Mouse (Mus musculus) MEL (cell line): ENCODE data around the gene Slc7a4.

ENCODE experiments used
- CTCF ChIP-seq, 3 experiments: IDR thresholded peaks in 2 of 3; conservative IDR thresholded peaks in 1 of 3; 2 replicates each; pipeline ENCODE4 v1.5.1; 2011 to 2012; ENCODE audit warnings: low read length in 3 of 3, low read depth in 2 of 3, mild to moderate bottlenecking in 2 of 3, improper control_type of control experiment in 1 of 3, inconsistent platforms in 1 of 3, mixed read lengths in 1 of 3, moderate library complexity in 1 of 3; ENCODE audit not compliant: control insufficient read depth in 1 of 3, insufficient read depth in 1 of 3, poor library complexity in 1 of 3, severe bottlenecking in 1 of 3
- EP300 ChIP-seq, 2 experiments: IDR thresholded peaks; 2 replicates each; pipeline ENCODE4 v1.6.1; 2011; ENCODE audit warnings: improper control_type of control experiment in 2 of 2, low read length in 2 of 2, low read depth in 1 of 2, mild to moderate bottlenecking in 1 of 2
- GABPA ChIP-seq: IDR thresholded peaks from 2 replicates; pipeline ENCODE4 v1.6.1; 2012; ENCODE audit warnings: low read depth, mild to moderate bottlenecking, inconsistent platforms, low read length, improper control_type of control experiment, moderate library complexity
- MYB ChIP-seq: IDR thresholded peaks from 2 replicates; pipeline ENCODE4 v1.6.1; 2011; ENCODE audit warnings: mild to moderate bottlenecking, low read depth, low read length, improper control_type of control experiment
- POLR2A ChIP-seq, 2 experiments: IDR thresholded peaks; 2 replicates each; pipeline ENCODE4 v1.6.1; 2011 to 2012; ENCODE audit warnings: low read length in 2 of 2, mild to moderate bottlenecking in 2 of 2, control low read depth in 1 of 2, improper control_type of control experiment in 1 of 2, low read depth in 1 of 2, moderate library complexity in 1 of 2; ENCODE audit not compliant: control insufficient read depth in 1 of 2, insufficient read depth in 1 of 2, poor library complexity in 1 of 2
- UBTF ChIP-seq: IDR thresholded peaks from 2 replicates; pipeline ENCODE4 v1.6.1; 2012; ENCODE audit warnings: low read depth, mild to moderate bottlenecking, inconsistent platforms, low read length, improper control_type of control experiment, moderate library complexity, borderline replicate concordance; ENCODE audit not compliant: insufficient read depth
- ZKSCAN1 ChIP-seq: IDR thresholded peaks from 2 replicates; pipeline ENCODE4 v1.6.1; 2012; ENCODE audit warnings: low read depth, mild to moderate bottlenecking, inconsistent platforms, low read length, improper control_type of control experiment, moderate library complexity

DNA sequence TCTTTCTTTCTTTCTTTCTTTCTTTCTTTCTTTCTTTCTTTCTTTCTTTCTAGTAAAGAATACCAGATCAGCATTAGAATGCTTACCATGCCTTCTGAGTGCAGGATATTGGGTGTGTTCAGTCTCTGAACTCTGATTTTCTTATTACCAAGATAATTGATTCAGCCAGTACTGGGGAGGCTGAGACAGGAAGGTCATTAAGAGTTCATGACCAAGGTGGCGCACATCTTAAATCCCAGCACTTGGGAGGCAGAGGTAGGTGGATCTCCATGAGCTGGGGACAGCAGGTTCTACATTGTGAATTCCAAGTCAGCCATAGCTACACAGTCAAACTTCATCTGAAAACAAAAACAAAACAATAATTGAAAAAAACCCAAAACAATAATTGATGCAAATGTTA lies 38.9 kb upstream of the Slc7a4 start:
- no peak for TF ChIP-seq POLR2A (IDR thresholded peaks at IDR 0.05; ENCODE audit: control insufficient read depth in 1 of 2, insufficient read depth in 1 of 2, low read depth in 1 of 2, low read length in 2 of 2, poor library complexity in 1 of 2)
- no peak for TF ChIP-seq GABPA
- TF ChIP-seq CTCF (IDR thresholded peaks at IDR 0.05 in 2 of 3, conservative IDR thresholded peaks at IDR 0.05 in 1 of 3; ENCODE audit: control insufficient read depth in 1 of 3, insufficient read depth in 1 of 3, low read depth in 2 of 3, low read length in 3 of 3, poor library complexity in 1 of 3, severe bottlenecking in 1 of 3): no peak
- no peak for TF ChIP-seq EP300 (IDR thresholded peaks at IDR 0.05; ENCODE audit: low read depth in 1 of 2, low read length in 2 of 2)
- TF ChIP-seq MYB: no peak
- no peak for TF ChIP-seq UBTF
- TF ChIP-seq ZKSCAN1: no peak
